In the genomic region with DNA sequence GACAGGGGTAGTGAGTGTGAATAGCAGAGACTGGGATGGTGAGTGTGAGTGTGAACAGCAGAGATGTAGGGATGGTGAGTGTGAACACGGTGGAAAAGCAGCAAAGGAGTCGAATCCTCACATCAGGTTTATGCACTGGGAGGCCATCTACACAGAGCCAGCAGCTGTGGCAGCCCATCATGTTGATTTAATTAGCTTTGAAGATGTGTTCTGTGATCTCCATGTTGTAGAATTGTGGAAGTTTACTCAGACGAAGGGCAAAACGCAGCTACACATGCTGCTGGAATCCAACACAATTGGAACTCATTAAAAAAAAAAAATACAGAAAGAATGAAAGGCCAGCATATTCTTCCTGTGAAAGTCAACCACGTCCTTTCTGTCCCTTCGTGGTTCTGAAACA, we compare ENCODE assay signal across 19 mouse cellular contexts.
A peak's percentile ranks its signal among the peaks of the same experiment; 100 is the strongest.
DNase-seq lines count a peak whose midpoint lies in the region; ATAC-seq and TF ChIP-seq lines count a peak whose summit lies in the region.
"Had no signal": no experiment of that assay in that cellular context is flagged by ENCODE, and none has a peak within 500 bp of the region (broad histone marks: within the 10 kb centered on the region; RNA-seq: fewer than 3 reads in every experiment).

No protein-coding gene starts in this region.

- DNase-seq in limb, embryonic 11.5 days (ENCODE audit: low spot score): peak; percentile 22
- DNase-seq in limb, embryonic 10.5 days (ENCODE audit: low spot score): no peak
- peak; percentile 25 for DNase-seq in embryonic facial prominence, embryonic 10.5 days (ENCODE audit: low spot score)
- DNase-seq in embryonic facial prominence, embryonic 14.5 days (ENCODE audit: low spot score): peak; percentile 55
- DNase-seq in adrenal gland, adult 18-20 months (ENCODE audit: low spot score in 2 of 2): no peak
- DNase-seq: adrenal gland, adult 8-10 months; cerebellum, adult 11-12 months; cerebellum, adult 9-10 months; cerebellum, postnatal 25 days; gastrocnemius, postnatal 36 days; heart, adult 11 months; heart, postnatal 36 days had no signal

- no peaks in the 10 kb centered on the region for H3K4me1 ChIP-seq in limb, embryonic 11.5 days (ENCODE audit: control insufficient read depth, insufficient read depth, low read length)
- peaks cover 7% of the 10 kb centered on the region for H3K4me1 ChIP-seq in limb, embryonic 10.5 days
- H3K4me1 ChIP-seq in embryonic facial prominence, embryonic 10.5 days: peaks cover 9% of the 10 kb centered on the region
- 0 out of 2 replicates have a peak, but pooled peaks cover 6% of the 10 kb centered on the region for H3K4me1 ChIP-seq in embryonic facial prominence, embryonic 14.5 days (ENCODE audit: control insufficient read depth, insufficient read depth, low read length)
- H3K4me1 ChIP-seq in intestine, postnatal 0 days (replicated peaks; ENCODE audit: control insufficient read depth, insufficient read depth, low read length): no peaks in the 10 kb centered on the region
- H3K4me1 ChIP-seq: forebrain, embryonic 15.5 days; heart, embryonic 13.5 days; hindbrain, embryonic 15.5 days had no signal

- TF ChIP-seq CTCF in intestine, postnatal 0 days (IDR thresholded peaks at IDR 0.05; ENCODE audit: low read depth): no peak

- H3K27ac ChIP-seq in limb, embryonic 11.5 days (replicated peaks; ENCODE audit: low read depth, low read length): no peak overlapping the region
- no peak overlapping the region; the same call in 1 of the 2 replicates for H3K27ac ChIP-seq in limb, embryonic 10.5 days
- H3K27ac ChIP-seq in embryonic facial prominence, embryonic 10.5 days (replicated peaks): peak overlapping the region; percentile 16; the same call in 1 of the 2 replicates
- H3K27ac ChIP-seq in embryonic facial prominence, embryonic 14.5 days (replicated peaks; ENCODE audit: low read depth, low read length): peak overlapping the region; percentile 25
- no peak overlapping the region for H3K27ac ChIP-seq in intestine, postnatal 0 days (ENCODE audit: low read depth, low read length)
- H3K27ac ChIP-seq: forebrain, embryonic 15.5 days; heart, embryonic 13.5 days; hindbrain, embryonic 15.5 days had no signal

- no peak overlapping the region for H3K4me2 ChIP-seq in limb, embryonic 11.5 days (ENCODE audit: low read depth, severe bottlenecking)
- no peak overlapping the region for H3K4me2 ChIP-seq in embryonic facial prominence, embryonic 14.5 days (ENCODE audit: low read depth, low read length)
- H3K4me2 ChIP-seq in intestine, postnatal 0 days (replicated peaks; ENCODE audit: low read depth): no peak overlapping the region
- H3K4me2 ChIP-seq: forebrain, embryonic 15.5 days; heart, embryonic 13.5 days; hindbrain, embryonic 15.5 days had no signal

- no peaks in the 10 kb centered on the region for H3K9me3 ChIP-seq in limb, embryonic 11.5 days (ENCODE audit: control insufficient read depth, low read length)
- H3K9me3 ChIP-seq in limb, embryonic 10.5 days (replicated peaks): no peaks in the 10 kb centered on the region
- no peaks in the 10 kb centered on the region for H3K9me3 ChIP-seq in embryonic facial prominence, embryonic 10.5 days
- H3K9me3 ChIP-seq in embryonic facial prominence, embryonic 14.5 days (ENCODE audit: control insufficient read depth, low read length): peaks cover 3% of the 10 kb centered on the region; the same call in 1 of the 2 replicates
- no peaks in the 10 kb centered on the region for H3K9me3 ChIP-seq in intestine, postnatal 0 days (ENCODE audit: control insufficient read depth)
- H3K9me3 ChIP-seq: hindbrain, embryonic 15.5 days had no signal

- no peak overlapping the region for H3K9ac ChIP-seq in limb, embryonic 11.5 days (ENCODE audit: low read length)
- 0 out of 2 replicates have a peak overlapping the region, but pooled peaks have one; percentile 21 for H3K9ac ChIP-seq in embryonic facial prominence, embryonic 14.5 days (ENCODE audit: low read depth, low read length)
- no peak overlapping the region for H3K9ac ChIP-seq in intestine, postnatal 0 days (ENCODE audit: low read depth, low read length)
- H3K9ac ChIP-seq: forebrain, embryonic 15.5 days; heart, embryonic 13.5 days; hindbrain, embryonic 15.5 days had no signal

- H3K4me3 ChIP-seq in limb, embryonic 11.5 days (ENCODE audit: low read depth, low read length): no peak overlapping the region
- no peak overlapping the region for H3K4me3 ChIP-seq in limb, embryonic 10.5 days
- H3K4me3 ChIP-seq in embryonic facial prominence, embryonic 10.5 days: no peak overlapping the region
- no peak overlapping the region for H3K4me3 ChIP-seq in embryonic facial prominence, embryonic 14.5 days (ENCODE audit: low read depth, low read length)
- no peak overlapping the region for H3K4me3 ChIP-seq in intestine, postnatal 0 days (ENCODE audit: low read depth, low read length)
- H3K4me3 ChIP-seq: erythroblast, embryonic 14.5 days; forebrain, embryonic 15.5 days; heart, embryonic 13.5 days; hindbrain, embryonic 15.5 days had no signal

- no peaks in the 10 kb centered on the region for H3K27me3 ChIP-seq in limb, embryonic 11.5 days (ENCODE audit: control insufficient read depth, insufficient read depth, low read length)
- H3K27me3 ChIP-seq in limb, embryonic 10.5 days (ENCODE audit: low read depth, poor library complexity, severe bottlenecking): no peaks in the 10 kb centered on the region
- no peaks in the 10 kb centered on the region for H3K27me3 ChIP-seq in embryonic facial prominence, embryonic 10.5 days (replicated peaks; ENCODE audit: low read depth, poor library complexity, severe bottlenecking)
- no peaks in the 10 kb centered on the region for H3K27me3 ChIP-seq in embryonic facial prominence, embryonic 14.5 days (replicated peaks; ENCODE audit: control insufficient read depth, insufficient read depth, low read length)
- no peaks in the 10 kb centered on the region for H3K27me3 ChIP-seq in intestine, postnatal 0 days (replicated peaks; ENCODE audit: control insufficient read depth, insufficient read depth, low read length)
- H3K27me3 ChIP-seq: CH12.LX; forebrain, embryonic 15.5 days; heart, embryonic 13.5 days; hindbrain, embryonic 15.5 days had no signal

- no peaks in the 10 kb centered on the region for H3K36me3 ChIP-seq in limb, embryonic 11.5 days (ENCODE audit: control insufficient read depth, insufficient read depth, low read length)
- no peaks in the 10 kb centered on the region for H3K36me3 ChIP-seq in limb, embryonic 10.5 days
- no peaks in the 10 kb centered on the region for H3K36me3 ChIP-seq in embryonic facial prominence, embryonic 10.5 days (replicated peaks)
- H3K36me3 ChIP-seq in embryonic facial prominence, embryonic 14.5 days (ENCODE audit: control insufficient read depth, insufficient read depth, low read length): no peaks in the 10 kb centered on the region
- H3K36me3 ChIP-seq in intestine, postnatal 0 days (ENCODE audit: control insufficient read depth, insufficient read depth): no peaks in the 10 kb centered on the region
- H3K36me3 ChIP-seq: forebrain, embryonic 15.5 days; heart, embryonic 13.5 days; hindbrain, embryonic 15.5 days had no signal

- 14% methylated on average over 6 of the region's 6 CpGs for WGBS in limb, embryonic 11.5 days
- WGBS in limb, embryonic 10.5 days: 22% methylated on average over 6 of the region's 6 CpGs
- WGBS in embryonic facial prominence, embryonic 10.5 days: 19% methylated on average over 6 of the region's 6 CpGs
- 15% methylated on average over 6 of the region's 6 CpGs for WGBS in embryonic facial prominence, embryonic 14.5 days
- 65% methylated on average over 6 of the region's 6 CpGs for WGBS in intestine, postnatal 0 days

- no peak for ATAC-seq in limb, embryonic 11.5 days (ENCODE audit: insufficient number of reproducible peaks, low FRiP score, low TSS enrichment, low read depth)
- no peak for ATAC-seq in embryonic facial prominence, embryonic 14.5 days (ENCODE audit: low read depth)
- no peak for ATAC-seq in intestine, postnatal 0 days
- ATAC-seq: forebrain, embryonic 15.5 days; intestine, embryonic 16.5 days had no signal

Comparison
In these comparisons a context has a peak if more than half of its experiments do, and no peak if none do; other contexts are left out.
1. DNase-seq: peak in limb, embryonic 11.5 days (single experiment), embryonic facial prominence, embryonic 10.5 days (single experiment) and embryonic facial prominence, embryonic 14.5 days (single experiment); none in limb, embryonic 10.5 days (single experiment) and adrenal gland, adult 18-20 months (0 of 2).
2. H3K27ac ChIP-seq: peak in embryonic facial prominence, embryonic 10.5 days (single experiment) and embryonic facial prominence, embryonic 14.5 days (single experiment); none in limb, embryonic 11.5 days (single experiment), limb, embryonic 10.5 days (single experiment) and intestine, postnatal 0 days (single experiment).